Mouse (Mus musculus) spleen, adult 2 months (tissue): ENCODE results near the gene Cant1.
"Not testable (repeated sequence)": the region's sequence is repeated elsewhere in the genome, so short reads cannot be mapped to it uniquely, and the experiment has no call there.

Experiments used
- CTCF ChIP-seq: fragments of 200-500 bp; IDR thresholded peaks from 2 replicates; pipeline ENCODE4 v1.5.1; 2011; ENCODE audit warnings: mild to moderate bottlenecking, inconsistent platforms; ENCODE audit not compliant: insufficient read depth, insufficient read length, insufficient replicate concordance; ENCODE audit errors: extremely low read depth
- POLR2A ChIP-seq: fragments of 200-500 bp; IDR thresholded peaks from 2 replicates; pipeline ENCODE4 v1.6.1; 2011; ENCODE audit warnings: low read depth, low read length, inconsistent platforms

DNA sequence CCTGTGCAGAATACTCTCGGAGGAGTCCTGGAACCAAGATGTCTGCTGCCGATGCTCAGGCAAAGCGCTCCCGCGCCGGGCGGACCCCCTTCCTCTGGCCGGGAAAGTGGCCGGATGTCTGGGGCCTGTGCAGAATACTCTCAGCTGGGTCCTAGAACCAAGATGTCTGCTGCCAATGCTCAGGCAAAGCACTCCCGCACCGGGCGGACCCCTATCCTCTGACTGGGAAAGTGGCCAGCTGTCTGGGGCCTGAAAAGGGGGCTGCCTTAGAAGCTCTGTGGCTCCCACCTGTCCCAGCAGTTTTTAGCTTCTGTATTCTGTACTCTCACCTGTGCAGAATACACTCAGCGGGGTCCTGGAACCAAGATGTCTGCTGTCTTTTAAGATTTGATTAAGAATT lies 31.1 kb downstream of the Cant1 start:
- TF ChIP-seq POLR2A, CTCF: not testable (repeated sequence)
